Mouse (Mus musculus): ENCODE measurements around the gene Guca2a. TPM values are rescaled to one million over a fixed set of nuclear protein-coding genes. Genes with fewer than 3 reads are reported as not detected.

Guca2a gene
- total and polyA plus RNA-seq, 2 experiments = 1.2 TPM; not detected in 1

DNA sequence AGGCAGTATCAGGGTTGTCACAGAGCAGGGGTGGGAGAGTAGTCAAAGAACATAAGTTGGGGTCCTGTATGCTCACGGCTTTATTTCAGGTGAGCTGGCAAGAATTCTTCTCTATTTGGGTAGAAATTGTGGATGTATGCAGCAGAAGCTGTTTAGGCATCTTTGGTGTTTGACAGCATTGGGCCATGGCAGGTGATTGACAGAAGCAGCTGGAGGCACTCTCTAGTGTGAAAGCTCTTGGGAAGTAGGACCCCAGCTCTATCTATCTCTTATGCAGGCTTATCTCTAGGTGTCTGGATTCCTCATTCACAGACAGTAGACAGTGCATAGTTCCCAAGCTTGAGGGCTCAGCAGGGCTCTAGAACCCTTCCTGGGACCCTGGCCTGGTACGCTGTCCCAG lies 48.2 kb downstream of the Guca2a start:
- TF ChIP-seq CTCF (IDR thresholded peaks at IDR 0.05; ENCODE audit: low read depth, low read length) = no peak
- TF ChIP-seq POLR2A (IDR thresholded peaks at IDR 0.05; ENCODE audit: extremely low read depth, insufficient read depth, low read length) = no peak
- H3K27me3 ChIP-seq (ENCODE audit: control insufficient read depth, insufficient read depth, low read length) = no peaks in the 10 kb centered on the region

More for the DNA sequence above, 48.2 kb downstream of the Guca2a start:
- Histone ChIP-seq H3K36me3 (ENCODE audit: control insufficient read depth, insufficient read depth, low read length) (no peaks in the 10 kb centered on the region), H3K4me1 (ENCODE audit: control insufficient read depth, insufficient read depth, low read length) (no peaks in the 10 kb centered on the region), H3K79me2 (ENCODE audit: control insufficient read depth, insufficient read depth, low read length) (no peaks in the 10 kb centered on the region), H3K4me3 (ENCODE audit: insufficient read depth, low read depth, low read length) (no peak overlapping the region), H3K27ac (replicated peaks; ENCODE audit: insufficient read depth, low read depth, low read length) (no peak overlapping the region), H3K9ac (ENCODE audit: low read depth, low read length) (no peak overlapping the region)
- WGBS = 89% methylated on average over 2 of the region's 2 CpGs
- no peak for DNase-seq (ENCODE audit: extremely low read depth, low read depth, low spot score)

Other genes with a start within 250 kb of the Guca2a start
- gene Ccdc30, start 222.2 kb upstream of the Guca2a start, total RNA-seq (2014; rRNA removed) = 5.4 and 5.9 TPM in 2 replicates
- gene Ccdc30, start 222.2 kb upstream of the Guca2a start, polyA plus RNA-seq (2012; rRNA removed) = 1.8 and 3.0 TPM in 2 replicates
- 17.8 and 19.9 TPM in 2 replicates for gene Ppcs, start 215.3 kb upstream of the Guca2a start, total RNA-seq (2014; rRNA removed)
- 26.4 and 26.8 TPM in 2 replicates for gene Ppcs, start 215.3 kb upstream of the Guca2a start, polyA plus RNA-seq (2012; rRNA removed)
- gene Zmynd12, start 214.9 kb upstream of the Guca2a start, total RNA-seq (2014; rRNA removed) = 0.20 and 0.28 TPM in 2 replicates
- 0.10 and 0.15 TPM in 2 replicates for gene Zmynd12, start 214.9 kb upstream of the Guca2a start, polyA plus RNA-seq (2012; rRNA removed)
- gene Rimkla, start 145.1 kb upstream of the Guca2a start, total RNA-seq (2014; rRNA removed) = not detected in 2 replicates
- gene Rimkla, start 145.1 kb upstream of the Guca2a start, polyA plus RNA-seq (2012; rRNA removed) = not detected in 2 replicates
- 6.2 and 7.7 TPM in 2 replicates for gene Foxj3, start 100.7 kb upstream of the Guca2a start, total RNA-seq (2014; rRNA removed)
- gene Foxj3, start 100.7 kb upstream of the Guca2a start, polyA plus RNA-seq (2012; rRNA removed) = 5.0 and 6.7 TPM in 2 replicates
- 7.9 and 12.1 TPM in 2 replicates for gene Frg2f1, start 98.2 kb upstream of the Guca2a start, total RNA-seq (2014; rRNA removed)
- 9.6 and 9.7 TPM in 2 replicates for gene Frg2f1, start 98.2 kb upstream of the Guca2a start, polyA plus RNA-seq (2012; rRNA removed)
- not detected in 2 replicates for gene Guca2b, start 21.2 kb downstream of the Guca2a start, total RNA-seq (2014; rRNA removed)
- gene Guca2b, start 21.2 kb downstream of the Guca2a start, polyA plus RNA-seq (2012; rRNA removed) = not detected in 2 replicates
- gene Hivep3, start 96.1 kb downstream of the Guca2a start, total RNA-seq (2014; rRNA removed) = 1.5 and 1.7 TPM in 2 replicates
- gene Hivep3, start 96.1 kb downstream of the Guca2a start, polyA plus RNA-seq (2012; rRNA removed) = 0.67 and 0.95 TPM in 2 replicates